Mouse (Mus musculus): ENCODE data around the gene Magi2.
"Not testable (repeated sequence)": the region's sequence is repeated elsewhere in the genome, so short reads cannot be mapped to it uniquely, and the experiment has no call there.

Magi2 gene

DNA sequence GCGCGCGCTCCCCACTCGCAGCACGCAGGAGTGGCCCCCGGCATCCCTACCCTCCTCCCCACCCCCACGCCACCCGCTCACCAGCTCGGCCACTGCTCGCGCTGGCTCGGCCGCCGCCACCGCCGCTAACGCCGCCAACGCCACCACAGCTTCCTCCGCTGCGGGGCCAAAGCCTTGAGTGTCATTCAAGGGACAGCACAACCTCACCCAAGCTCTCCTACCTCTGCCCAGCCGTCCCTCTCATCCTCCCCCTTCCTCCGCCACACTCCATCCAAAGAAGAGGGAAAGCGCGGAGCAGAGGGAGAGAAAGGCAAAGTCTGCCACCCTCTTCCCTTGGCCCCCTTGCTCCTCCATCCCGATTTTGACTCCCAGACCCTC is at the start of gene Magi2:
TSS of gene Magi2 (plus strand) at position 171 of the 378 bp plus-strand sequence.
- in situ Hi-C loops (cut with MboI; ENCODE audit: unreplicated experiment in 2 of 2) = no loop called here

GRCm38 (mm10) chr5:19178594-19178993 is 48.2 kb upstream of the Magi2 start:
- in situ Hi-C loops (cut with MboI; ENCODE audit: unreplicated experiment in 2 of 2) = no loop called here

GRCm38 (mm10) chr5:19186175-19186574 is 40.7 kb upstream of the Magi2 start:
- in situ Hi-C loops (cut with MboI; ENCODE audit: unreplicated experiment in 2 of 2) = no loop called here

DNA sequence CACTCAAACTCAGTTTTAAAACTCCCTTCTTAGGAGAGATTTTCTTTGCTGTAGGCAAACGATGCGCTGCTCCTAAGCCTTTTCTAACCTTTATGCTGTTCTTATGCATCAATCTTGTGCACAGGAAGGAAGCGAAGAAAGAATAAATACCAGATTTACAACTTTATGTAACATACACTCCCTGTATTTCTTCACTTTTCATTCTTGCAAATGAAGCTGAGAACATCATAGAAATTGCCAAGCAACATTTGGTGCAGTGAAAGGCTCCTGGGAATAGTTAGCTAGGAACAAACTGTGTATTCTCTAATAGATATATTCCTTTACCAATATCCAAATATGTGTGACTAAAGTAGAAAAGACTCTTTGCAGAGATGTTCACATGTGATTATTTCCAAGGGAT is 15.2 kb upstream of the Magi2 start:
- in situ Hi-C loops (cut with MboI; ENCODE audit: unreplicated experiment in 2 of 2) = no loop called here

DNA sequence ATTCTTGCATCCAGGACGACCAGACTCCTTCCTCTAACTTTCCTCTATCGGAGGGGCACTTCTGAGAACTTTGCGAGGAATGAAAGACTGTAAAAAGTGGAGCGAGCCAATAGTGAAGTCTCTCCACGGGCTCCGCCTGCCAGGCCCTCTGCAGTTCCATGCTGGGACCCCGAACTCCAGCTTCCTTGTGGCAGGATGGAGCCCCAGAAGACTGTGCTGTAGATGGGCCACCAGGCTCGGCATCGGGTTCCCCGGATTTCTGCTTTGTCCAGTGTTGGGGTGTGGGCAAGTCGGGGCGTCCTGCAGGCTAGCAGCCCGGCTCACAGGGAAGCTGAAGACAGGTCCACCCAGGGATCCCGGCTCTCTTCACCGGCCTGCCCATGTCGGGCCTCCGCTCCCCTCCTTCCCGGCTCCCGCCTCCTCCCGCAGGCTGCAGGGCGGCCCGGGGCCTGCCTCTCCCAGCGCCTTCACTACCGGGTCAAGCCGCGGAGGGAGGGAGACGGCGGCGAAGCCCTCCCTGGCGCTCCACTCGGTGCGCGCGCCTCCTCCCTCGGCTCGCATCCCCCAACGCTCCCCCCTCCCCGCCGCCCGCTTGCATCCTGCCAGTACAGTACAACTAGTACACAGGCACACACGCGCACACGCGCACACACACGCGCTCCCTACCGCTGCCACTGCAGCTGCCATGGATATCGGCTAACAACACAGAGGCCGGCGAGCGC is 531 bp upstream of the Magi2 start:
- in situ Hi-C loops (cut with MboI; ENCODE audit: unreplicated experiment in 2 of 2) = no loop called here

GRCm38 (mm10) chr5:19227281-19227680 is 445 bp downstream of the Magi2 start:
- in situ Hi-C loops (cut with MboI; ENCODE audit: unreplicated experiment in 2 of 2) = no loop called here

DNA sequence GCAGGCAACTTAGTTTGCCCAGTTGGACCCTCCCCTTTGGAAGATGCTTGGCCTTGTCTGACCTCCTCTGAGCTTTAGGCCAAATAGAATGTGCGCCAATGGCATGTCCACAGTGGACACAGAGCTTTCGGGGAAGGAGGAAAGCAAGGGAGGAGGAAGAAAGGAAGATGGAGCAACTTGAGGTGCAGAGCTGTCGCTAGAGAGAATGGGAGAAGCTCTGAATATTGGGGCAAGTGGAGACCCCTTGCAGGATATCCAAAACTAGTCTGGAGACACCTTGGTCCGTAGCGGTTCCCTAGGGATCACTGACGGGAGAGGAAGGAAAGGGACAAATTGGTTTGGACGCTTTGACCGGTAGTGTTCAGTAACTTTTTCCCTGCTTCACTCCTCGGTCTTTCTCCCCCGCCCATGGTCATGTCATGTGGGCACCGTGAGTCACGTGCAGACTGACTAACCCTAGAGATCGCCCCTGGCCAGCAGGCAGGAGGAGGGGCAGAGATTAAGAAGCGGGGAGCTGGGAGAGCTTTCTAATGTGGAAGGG is 1.0 kb downstream of the Magi2 start:
- in situ Hi-C loops (cut with MboI; ENCODE audit: unreplicated experiment in 2 of 2) = no loop called here

DNA sequence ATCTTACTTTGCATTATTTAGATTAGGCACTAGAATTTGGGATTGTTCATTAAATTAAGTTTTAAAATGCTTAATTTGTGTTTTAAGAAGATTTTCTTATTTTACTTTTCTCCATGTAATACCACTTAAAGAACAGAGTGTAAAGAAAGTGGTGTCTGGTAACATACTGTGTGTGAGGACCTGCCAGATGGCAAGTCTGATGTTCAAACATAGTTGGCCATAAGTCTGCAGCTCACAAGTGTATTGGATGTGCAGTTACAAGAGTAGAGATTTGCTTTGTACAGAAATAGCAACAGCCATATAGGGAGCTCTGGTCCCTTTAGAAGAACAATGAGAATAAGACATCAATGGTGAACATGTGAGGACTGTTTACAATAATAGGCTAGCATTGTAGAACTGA is 15.0 kb downstream of the Magi2 start:
- in situ Hi-C loops (cut with MboI; ENCODE audit: unreplicated experiment in 2 of 2) = no loop called here

GRCm38 (mm10) chr5:19246426-19246825 is 19.6 kb downstream of the Magi2 start:
- in situ Hi-C loops (cut with MboI; ENCODE audit: unreplicated experiment in 2 of 2) = no loop called here

- in situ Hi-C loops (cut with MboI; ENCODE audit: unreplicated experiment in 2 of 2) = no loop called here
These were observed 20.4 kb downstream of the Magi2 start for GRCm38 (mm10) chr5:19247266-19247665.

GRCm38 (mm10) chr5:19262816-19263215 is 36.0 kb downstream of the Magi2 start:
- in situ Hi-C loops (cut with MboI; ENCODE audit: unreplicated experiment in 2 of 2) = no loop called here

DNA sequence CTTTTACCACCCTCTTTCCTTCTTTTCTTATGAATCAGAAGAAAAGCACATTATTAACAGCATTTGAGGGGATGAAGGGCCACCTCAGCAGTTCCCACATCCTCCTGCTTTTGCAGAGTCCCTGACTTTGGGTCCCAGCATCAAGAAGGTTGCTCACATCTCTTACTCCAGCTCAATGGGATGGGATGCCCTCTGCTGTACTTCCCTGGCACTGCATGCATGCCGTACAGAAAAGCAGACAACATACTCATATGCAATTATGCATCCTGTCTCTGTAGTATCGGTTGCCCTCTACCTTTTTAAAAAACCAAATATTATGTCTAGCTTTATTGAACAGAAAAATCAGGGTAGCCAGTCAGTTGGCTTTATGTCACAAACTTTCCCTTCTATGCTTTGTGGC is 37.8 kb downstream of the Magi2 start:
- in situ Hi-C loops (cut with MboI; ENCODE audit: unreplicated experiment in 2 of 2) = no loop called here

DNA sequence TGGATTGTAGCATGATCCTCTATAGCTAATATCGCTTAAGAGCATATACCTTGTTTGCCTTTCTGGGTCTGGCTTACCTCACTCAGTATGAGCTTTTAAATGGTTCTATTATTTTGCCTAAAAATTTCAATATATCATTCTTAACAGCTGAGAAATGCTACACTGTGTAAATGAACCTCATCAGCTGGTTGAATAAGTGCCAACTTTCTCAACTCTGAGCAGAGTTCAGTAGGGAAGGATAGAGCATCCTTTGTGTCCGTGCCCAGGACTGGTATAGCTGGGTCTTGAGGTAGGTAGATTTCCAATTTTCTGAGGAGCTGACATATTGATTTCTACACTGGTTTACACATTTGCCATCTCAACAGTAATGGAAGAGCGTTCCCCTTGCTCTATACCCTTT is 65.7 kb downstream of the Magi2 start:
- in situ Hi-C loops (cut with MboI; ENCODE audit: unreplicated experiment in 2 of 2) = no loop called here

- in situ Hi-C loops (cut with MboI; ENCODE audit: unreplicated experiment in 2 of 2) = no loop called here
These were observed 79.8 kb downstream of the Magi2 start for GRCm38 (mm10) chr5:19306656-19307055.

DNA sequence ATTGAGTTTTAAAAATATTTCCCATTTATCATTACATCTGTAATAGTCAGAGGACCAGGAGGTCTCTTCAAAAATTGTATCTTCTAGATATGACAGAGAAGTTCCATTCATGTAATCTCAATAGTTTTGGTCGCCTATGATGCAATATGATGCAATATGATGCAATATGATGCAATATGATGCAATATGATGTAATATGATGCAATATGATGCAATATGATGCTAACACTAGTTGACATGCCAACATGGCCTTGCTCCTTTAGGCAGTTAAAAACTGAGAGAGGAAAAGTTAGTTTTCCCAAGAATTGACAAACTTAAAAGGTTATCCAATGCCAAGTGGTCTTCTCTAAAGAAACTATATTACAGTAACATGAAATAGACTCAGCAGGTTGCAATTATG is 83.0 kb downstream of the Magi2 start:
- in situ Hi-C loops (cut with MboI; ENCODE audit: unreplicated experiment in 2 of 2) = no loop called here

- in situ Hi-C loops (cut with MboI; ENCODE audit: unreplicated experiment in 2 of 2) = no loop called here
These were observed 95.7 kb downstream of the Magi2 start for GRCm38 (mm10) chr5:19322532-19322931.

- in situ Hi-C loops (cut with MboI; ENCODE audit: unreplicated experiment in 2 of 2) = no loop called here
These were observed 110.7 kb downstream of the Magi2 start for GRCm38 (mm10) chr5:19337561-19337960.

- in situ Hi-C loops (cut with MboI; ENCODE audit: unreplicated experiment in 2 of 2) = no loop called here
These were observed 141.3 kb downstream of the Magi2 start for GRCm38 (mm10) chr5:19368175-19368574.

DNA sequence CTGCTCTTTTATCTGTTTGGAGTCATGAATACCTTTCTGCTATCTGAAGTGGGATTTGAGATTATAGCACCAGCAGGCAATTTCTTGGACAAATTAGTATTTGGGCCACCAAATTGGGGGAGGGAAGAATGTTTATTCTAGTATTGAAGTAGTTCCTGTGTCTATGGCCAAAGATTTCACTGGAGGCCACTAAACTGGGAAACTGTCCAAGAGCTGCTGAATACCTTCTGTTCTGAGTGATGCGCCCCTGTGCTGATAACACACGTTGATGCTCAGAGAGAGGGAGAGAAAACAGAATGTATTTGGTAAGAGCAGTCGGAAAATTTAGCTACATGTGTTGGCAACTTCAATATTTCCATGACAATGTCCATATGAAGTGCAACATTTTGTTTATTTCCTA is 169.0 kb downstream of the Magi2 start:
- in situ Hi-C loops (cut with MboI; ENCODE audit: unreplicated experiment in 2 of 2) = loop anchor here (5.0 to 25.0 kb wide), 2 partner anchors 924 to 1634 kb away; no protein-coding TSS in a partner anchor

DNA sequence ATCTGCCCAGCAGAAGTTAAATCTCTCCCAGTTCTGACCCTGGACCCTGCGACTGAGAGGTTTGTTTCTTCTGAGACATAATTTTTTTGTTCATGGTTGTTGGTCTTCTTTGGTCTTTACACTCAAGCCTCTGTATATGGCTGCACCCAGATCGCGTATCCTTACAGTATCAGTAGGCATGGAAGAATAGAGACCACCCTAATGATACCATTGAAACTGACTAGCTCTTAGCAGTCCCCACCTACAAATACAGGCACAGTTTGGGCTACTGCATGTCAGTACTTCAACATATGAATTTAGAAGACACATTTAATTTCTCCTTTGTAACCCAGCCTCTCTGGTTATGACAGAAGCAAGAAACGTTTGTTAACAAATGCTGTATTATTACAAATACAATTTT is 173.5 kb downstream of the Magi2 start:
- in situ Hi-C loops (cut with MboI; ENCODE audit: unreplicated experiment in 2 of 2) = no loop called here

DNA sequence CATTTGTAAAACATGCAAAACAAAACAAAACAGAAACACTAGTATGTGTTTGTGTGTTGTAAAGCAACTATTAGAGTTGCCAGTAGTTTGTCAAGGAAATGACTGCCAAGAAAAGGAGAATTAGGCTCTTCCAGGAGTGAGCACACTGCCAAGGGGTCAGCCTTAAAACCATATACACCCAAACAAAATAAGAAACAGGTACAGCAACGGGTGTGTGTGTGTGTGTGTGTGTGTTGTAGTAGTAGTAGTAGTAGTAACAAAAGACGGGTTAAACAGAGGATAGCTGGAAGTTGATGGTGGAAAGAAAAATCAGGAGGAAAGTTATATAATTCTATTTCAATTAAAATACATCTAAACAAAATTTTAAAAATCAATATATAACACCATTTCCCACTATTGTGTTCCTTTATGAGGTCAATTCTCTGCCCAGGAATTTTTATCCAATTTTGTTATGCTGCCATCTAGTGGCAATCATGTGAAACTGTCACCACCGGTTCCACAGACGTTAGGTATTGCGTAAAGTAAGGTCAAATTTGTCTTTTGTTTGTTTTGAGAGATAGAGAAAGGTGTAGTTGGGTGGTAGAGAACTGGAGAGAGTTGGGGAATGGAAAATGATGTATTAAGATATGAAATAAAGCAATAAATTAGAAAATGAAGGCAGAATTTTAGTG is 174.0 kb downstream of the Magi2 start:
- in situ Hi-C loops (cut with MboI; ENCODE audit: unreplicated experiment in 2 of 2) = no loop called here

DNA sequence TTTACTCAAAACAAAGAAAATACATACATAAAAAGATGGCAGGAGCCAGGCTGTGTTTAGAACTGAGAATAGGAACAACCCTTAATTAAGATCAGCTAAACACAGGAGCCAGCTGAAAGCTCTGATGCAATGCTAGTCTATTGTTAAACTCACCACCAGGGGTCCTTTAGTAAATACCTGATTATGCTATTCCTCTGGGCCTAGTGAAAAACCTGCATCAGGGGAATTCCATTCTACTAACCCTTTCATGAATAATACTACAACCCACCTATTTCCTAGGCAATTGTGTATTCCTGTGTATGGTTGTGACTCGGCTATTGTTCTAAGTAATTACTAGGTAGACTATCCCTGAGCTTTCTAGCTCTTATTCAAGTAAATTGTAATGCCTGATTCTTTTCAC is 177.4 kb downstream of the Magi2 start:
- in situ Hi-C loops (cut with MboI; ENCODE audit: unreplicated experiment in 2 of 2) = not testable (repeated sequence)

All from v-Abl transformed pro-B cells (cell line).